Mouse (Mus musculus): ENCODE measurements at regions not wholly inside any gene's neighbourhood (a gene's known extent, or its start where the extent isn't known, plus 50 kb on each side); places are given as distances from the start of the nearest gene placed in this dataset.

DNA sequence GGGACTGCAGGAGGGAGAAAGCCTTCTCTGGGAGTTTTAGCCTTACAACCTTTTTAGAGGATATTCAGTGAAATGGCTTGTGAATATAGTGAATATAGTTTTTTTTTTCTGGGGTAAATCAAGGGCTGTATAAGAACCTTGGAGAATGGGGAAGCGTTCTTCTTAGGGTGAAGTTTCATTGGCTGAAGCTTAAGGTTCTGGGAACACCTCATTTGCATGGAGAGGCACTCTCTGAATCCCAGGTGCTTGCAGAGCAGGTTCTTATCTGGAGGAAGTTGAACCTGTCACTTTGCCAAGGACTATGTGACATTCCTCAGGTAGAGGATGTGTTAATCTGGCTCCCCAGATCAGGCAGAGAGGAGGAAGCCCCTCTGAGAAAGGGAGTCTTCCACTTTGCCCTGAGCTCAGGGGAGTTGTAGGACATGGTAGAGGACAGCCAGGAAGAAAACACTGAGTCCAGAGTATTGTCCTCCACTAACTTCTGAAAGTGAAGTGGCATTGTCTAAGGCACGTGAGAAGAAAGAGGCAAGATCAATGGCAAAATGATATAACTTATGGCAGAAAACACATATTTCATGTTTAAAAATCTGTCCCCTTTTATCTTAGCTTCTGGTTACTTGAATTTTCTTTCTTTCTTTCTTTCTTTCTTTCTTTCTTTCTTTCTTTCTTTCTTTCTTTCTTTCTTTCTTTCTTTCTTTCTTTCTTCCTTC lies 106.9 kb downstream of the Ube2e3 start (continued):
- TF ChIP-seq ZNF384 (IDR thresholded peaks at IDR 0.05; ENCODE audit: low read depth, low read length) = peak; percentile 76
- TF ChIP-seq CHD1 (IDR thresholded peaks at IDR 0.05; ENCODE audit: low read depth, low read length) = peak; percentile 84
- no peak for TF ChIP-seq MYC (IDR thresholded peaks at IDR 0.05; ENCODE audit: low read depth, low read length)

GRCm38 (mm10) chr2:78975393-78975774 lies 107.5 kb downstream of the Ube2e3 start:
- DNase-seq (ENCODE audit: extremely low read depth) = no peak
- H3K4me1 ChIP-seq (ENCODE audit: control insufficient read depth in 1 of 2, insufficient read depth in 2 of 2) = peaks cover 4 to 56% of the 10 kb centered on the region in 2 experiments; a peak in 3 of 4 replicates
- H3K79me2 ChIP-seq (replicated peaks; ENCODE audit: control insufficient read depth, extremely low read depth, insufficient read depth, poor library complexity, severe bottlenecking) = peaks cover 39% of the 10 kb centered on the region
- H3K4me3 ChIP-seq (replicated peaks in 1 of 3; ENCODE audit: low read depth in 2 of 3, low read length in 2 of 3, poor library complexity in 1 of 3) = peak overlapping the region in 1 of 3 experiments; percentile 50
- H3K9ac ChIP-seq (ENCODE audit: insufficient read depth, low read depth) = peak overlapping the region; percentile 74; the same call in 1 of the 2 replicates
- H3K4me2 ChIP-seq (ENCODE audit: insufficient read depth, low read depth, poor library complexity, severe bottlenecking) = peak overlapping the region; percentile 78; the same call in 1 of the 2 replicates
- in situ Hi-C loops (cut with MboI; ENCODE audit: low pct_ligation_motif_present, low pct_unique_long_range_greater_than_20kb, low sequenced_read_pairs) (loop anchor here (10.0 kb wide), 1 partner anchor 159 kb away; no protein-coding TSS in a partner anchor), dilution Hi-C loops (cut with MboI; ENCODE audit: extremely low pct_ligation_motif_present, extremely low pct_unique_long_range_greater_than_20kb, low sequenced_read_pairs) (no loop called here)
- H3K36me3 ChIP-seq (replicated peaks in 1 of 2; ENCODE audit: control insufficient read depth in 1 of 2, insufficient read depth in 1 of 2, low read length in 1 of 2) = no peaks in the 10 kb centered on the region
- peak overlapping the region; percentile 52; the same call in 1 of the 2 replicates for H3K27ac ChIP-seq (ENCODE audit: insufficient read depth, low read depth)
- H3K9me3 ChIP-seq (replicated peaks; ENCODE audit: low read length) = no peaks in the 10 kb centered on the region
- TF ChIP-seq TBP (conservative IDR thresholded peaks at IDR 0.05; ENCODE audit: low read depth, low read length) (0 out of 2 replicates have a peak, but pooled peaks have one; percentile 15), CHD1 (IDR thresholded peaks at IDR 0.05; ENCODE audit: low read depth, low read length) (peak; percentile 91), TCF12 (IDR thresholded peaks at IDR 0.05; ENCODE audit: low read depth, low read length) (no peak)
- H3K27me3 ChIP-seq (replicated peaks) = no peaks in the 10 kb centered on the region

DNA sequence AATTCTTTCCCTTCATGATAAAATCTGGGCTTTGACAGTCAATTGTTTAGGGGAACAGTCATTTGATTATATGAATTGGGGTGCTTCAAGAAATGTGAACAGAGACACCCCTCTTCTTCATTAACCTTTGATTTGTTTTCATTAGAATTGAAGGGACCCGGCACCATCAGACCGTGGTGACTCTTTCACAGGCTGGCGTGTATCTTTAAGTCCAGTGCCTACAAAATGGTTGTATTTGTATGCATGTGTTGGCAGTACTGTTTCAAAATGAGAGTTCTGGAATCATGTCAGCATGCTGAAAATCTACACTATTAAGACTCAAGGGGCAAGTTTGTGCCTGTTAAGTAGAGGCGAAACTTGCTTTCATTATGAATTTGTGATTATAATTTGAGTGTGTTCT lies 108.2 kb downstream of the Ube2e3 start:
- in situ Hi-C loops (cut with MboI; ENCODE audit: low pct_ligation_motif_present, low pct_unique_long_range_greater_than_20kb, low sequenced_read_pairs) (loop anchor here (10.0 kb wide), 1 partner anchor 159 kb away; no protein-coding TSS in a partner anchor), dilution Hi-C loops (cut with MboI; ENCODE audit: extremely low pct_ligation_motif_present, extremely low pct_unique_long_range_greater_than_20kb, low sequenced_read_pairs) (no loop called here)
- peak; percentile 47 for DNase-seq (ENCODE audit: extremely low read depth)
- H3K4me3 ChIP-seq (replicated peaks in 1 of 3; ENCODE audit: low read depth in 2 of 3, low read length in 2 of 3, poor library complexity in 1 of 3) = peak overlapping the region in 1 of 3 experiments; percentile 17
- H3K36me3 ChIP-seq (replicated peaks in 1 of 2; ENCODE audit: control insufficient read depth in 1 of 2, insufficient read depth in 1 of 2, low read length in 1 of 2) = no peaks in the 10 kb centered on the region
- H3K4me1 ChIP-seq (ENCODE audit: control insufficient read depth in 1 of 2, insufficient read depth in 2 of 2) = peaks cover 2 to 63% of the 10 kb centered on the region in 2 experiments; a peak in 3 of 4 replicates
- no peaks in the 10 kb centered on the region for H3K27me3 ChIP-seq (replicated peaks)
- H3K9me3 ChIP-seq (replicated peaks; ENCODE audit: low read length) = no peaks in the 10 kb centered on the region
- peaks cover 46% of the 10 kb centered on the region for H3K79me2 ChIP-seq (replicated peaks; ENCODE audit: control insufficient read depth, extremely low read depth, insufficient read depth, poor library complexity, severe bottlenecking)
- H3K4me2 ChIP-seq (ENCODE audit: insufficient read depth, low read depth, poor library complexity, severe bottlenecking) = peak overlapping the region; percentile 78; the same call in 1 of the 2 replicates
- H3K27ac ChIP-seq (ENCODE audit: insufficient read depth, low read depth) = peak overlapping the region; percentile 76
- H3K9ac ChIP-seq (ENCODE audit: insufficient read depth, low read depth) = peak overlapping the region; percentile 74; the same call in 1 of the 2 replicates
- TF ChIP-seq BHLHE40 (IDR thresholded peaks at IDR 0.05; ENCODE audit: low read depth, low read length) (peak; percentile 89), ZMIZ1 (IDR thresholded peaks at IDR 0.05; ENCODE audit: low read depth, low read length) (peak; percentile 95), IRF4 (IDR thresholded peaks at IDR 0.05; ENCODE audit: low read depth, low read length) (peak; percentile 99), CHD1 (IDR thresholded peaks at IDR 0.05; ENCODE audit: low read depth, low read length) (peak; percentile 97), MEF2A (IDR thresholded peaks at IDR 0.05; ENCODE audit: borderline replicate concordance, low read depth, low read length) (peak; percentile 87; the same call in 1 of the 2 replicates), ZKSCAN1 (IDR thresholded peaks at IDR 0.05; ENCODE audit: borderline replicate concordance, low read depth, low read length) (no peak), GABPA (IDR thresholded peaks at IDR 0.05; ENCODE audit: insufficient replicate concordance, low read depth, low read length) (no peak), ETS1 (conservative IDR thresholded peaks at IDR 0.05; ENCODE audit: low read depth, low read length) (peak; percentile 81), SIN3A (IDR thresholded peaks at IDR 0.05; ENCODE audit: low read length) (peak; percentile 89), KAT2A (IDR thresholded peaks at IDR 0.05; ENCODE audit: insufficient replicate concordance, low read length) (no peak), CHD2 (IDR thresholded peaks at IDR 0.05; ENCODE audit: low read length) (peak; percentile 84), MYC (IDR thresholded peaks at IDR 0.05; ENCODE audit: low read depth, low read length) (peak; percentile 92), ZC3H11A (IDR thresholded peaks at IDR 0.05; ENCODE audit: low read depth, low read length) (no peak), ZNF384 (IDR thresholded peaks at IDR 0.05; ENCODE audit: low read depth, low read length) (no peak; the same call in 1 of the 2 replicates), SMC3 (IDR thresholded peaks at IDR 0.05; ENCODE audit: low read depth, low read length) (peak; percentile 20; the same call in 1 of the 2 replicates), TBP (conservative IDR thresholded peaks at IDR 0.05; ENCODE audit: low read depth, low read length) (peak; percentile 93), ELF1 (IDR thresholded peaks at IDR 0.05; ENCODE audit: low read depth, low read length) (no peak), RCOR1 (conservative IDR thresholded peaks at IDR 0.05; ENCODE audit: low read depth, low read length) (peak; percentile 90), PAX5 (IDR thresholded peaks at IDR 0.05; ENCODE audit: low read length) (no peak), MAX (IDR thresholded peaks at IDR 0.05; ENCODE audit: low read length) (no peak), EP300 (IDR thresholded peaks at IDR 0.05; ENCODE audit: low read length) (peak; percentile 97), JUN (IDR thresholded peaks at IDR 0.05; ENCODE audit: insufficient read depth, low read depth, low read length) (peak; percentile 88; the same call in 1 of the 2 replicates), MAFK (IDR thresholded peaks at IDR 0.05; ENCODE audit: insufficient replicate concordance, low read length) (peak; percentile 70; the same call in 1 of the 2 replicates), POLR2AphosphoS2 (IDR thresholded peaks at IDR 0.05; ENCODE audit: low read depth, low read length) (peak; percentile 76), HCFC1 (IDR thresholded peaks at IDR 0.05; ENCODE audit: low read depth, low read length) (0 out of 2 replicates have a peak, but pooled peaks have one; percentile 13), NELFE (IDR thresholded peaks at IDR 0.05; ENCODE audit: low read depth, low read length) (no peak)
